Mouse (Mus musculus) cortical plate, adult 2 months (tissue): ENCODE results near the gene Lag3. TPM values are rescaled to one million over a fixed set of nuclear protein-coding genes. Genes with fewer than 3 reads are reported as not detected.

Experiments
- H3K27ac ChIP-seq: fragments of 200-500 bp; 2 replicates; pipeline ENCODE4 v1.5.1; 2012; ENCODE audit warnings: low read length, control low read depth, inconsistent platforms; ENCODE audit not compliant: insufficient read depth
- H3K4me1 ChIP-seq: fragments of 200-500 bp; 2 replicates; pipeline ENCODE4 v1.6.1; 2011; ENCODE audit warnings: low read length; ENCODE audit not compliant: control insufficient read depth, insufficient read depth
- H3K4me3 ChIP-seq: fragments of 200-500 bp; 2 replicates; pipeline ENCODE4 v1.5.1; 2011; ENCODE audit warnings: mild to moderate bottlenecking, low read length, control low read depth; ENCODE audit not compliant: insufficient read depth
- CTCF ChIP-seq: fragments of 200-500 bp; IDR thresholded peaks from 2 replicates; pipeline ENCODE4 v1.5.1; 2011; ENCODE audit warnings: mild to moderate bottlenecking, control low read depth, low read length; ENCODE audit not compliant: insufficient read depth; ENCODE audit errors: extremely low read depth
- POLR2A ChIP-seq: fragments of 200-500 bp; IDR thresholded peaks from 2 replicates; pipeline ENCODE4 v1.6.1; 2011; ENCODE audit warnings: mild to moderate bottlenecking, low read length, control low read depth; ENCODE audit not compliant: insufficient read depth; ENCODE audit errors: extremely low read depth
- polyA plus RNA-seq: library from polyadenylated mRNA; depleted of rRNA; stranded (reverse); fragments of >200 nt; gene quantifications from 2 replicates; pipeline ENCODE4 v1.2.3, GENCODE M21; 2012; rRNA removed

Gene Lag3
- polyA plus RNA-seq = 5.1 and 6.5 TPM in 2 replicates

- TF ChIP-seq CTCF (no peak), POLR2A (no peak)
- Histone ChIP-seq H3K4me3 (no peak within 1 kb of the TSS), H3K4me1 (peaks cover 3% of the 10 kb centered on the region), H3K27ac (no peak within 1 kb of the TSS)
Observed at GRCm38 (mm10) chr6:124911533-124912218, at the start of gene Lag3. Gene Lag3, minus strand, starts transcription at chr6:124911705.

- TF ChIP-seq POLR2A (no peak), CTCF (no peak)
- H3K27ac ChIP-seq = no peak overlapping the region
- H3K4me1 ChIP-seq = peaks cover 3% of the 10 kb centered on the region
- no peak overlapping the region for H3K4me3 ChIP-seq
Observed at GRCm38 (mm10) chr6:124961021-124961420, 49.5 kb upstream of the Lag3 start.

- TF ChIP-seq POLR2A = no peak
- no peak for TF ChIP-seq CTCF
- H3K4me1 ChIP-seq = peaks cover 2% of the 10 kb centered on the region
- H3K27ac ChIP-seq = no peak overlapping the region
- no peak overlapping the region for H3K4me3 ChIP-seq
Observed at GRCm38 (mm10) chr6:124959960-124960359, 48.5 kb upstream of the Lag3 start.

GRCm38 (mm10) chr6:124958127-124958526 is 46.6 kb upstream of the Lag3 start:
- no peak overlapping the region for H3K4me3 ChIP-seq
- H3K27ac ChIP-seq = no peak overlapping the region
- TF ChIP-seq POLR2A (no peak), CTCF (no peak)
- no peaks in the 10 kb centered on the region for H3K4me1 ChIP-seq

- H3K27ac ChIP-seq = no peak overlapping the region
- H3K4me1 ChIP-seq = no peaks in the 10 kb centered on the region
- no peak overlapping the region for H3K4me3 ChIP-seq
- TF ChIP-seq CTCF = no peak
Observed at GRCm38 (mm10) chr6:124955212-124955611, 43.7 kb upstream of the Lag3 start.

GRCm38 (mm10) chr6:124953991-124954715 is 42.6 kb upstream of the Lag3 start:
- no peak for TF ChIP-seq POLR2A
- TF ChIP-seq CTCF = no peak
- Histone ChIP-seq H3K27ac (no peak overlapping the region), H3K4me3 (no peak overlapping the region), H3K4me1 (no peaks in the 10 kb centered on the region)

- TF ChIP-seq POLR2A (no peak), CTCF (no peak)
- H3K27ac ChIP-seq = no peak overlapping the region
- no peaks in the 10 kb centered on the region; the same call in 1 of the 2 replicates for H3K4me1 ChIP-seq
- no peak overlapping the region for H3K4me3 ChIP-seq
Observed at GRCm38 (mm10) chr6:124943526-124943925, 32.0 kb upstream of the Lag3 start.

- no peak overlapping the region for H3K27ac ChIP-seq
- H3K4me3 ChIP-seq = no peak overlapping the region
- no peaks in the 10 kb centered on the region; the same call in 1 of the 2 replicates for H3K4me1 ChIP-seq
- TF ChIP-seq CTCF (no peak), POLR2A (no peak)
Observed at GRCm38 (mm10) chr6:124941679-124942078, 30.2 kb upstream of the Lag3 start.

- Histone ChIP-seq H3K27ac (no peak overlapping the region), H3K4me3 (no peak overlapping the region), H3K4me1 (peaks cover 4% of the 10 kb centered on the region)
- TF ChIP-seq POLR2A (no peak), CTCF (no peak)
Observed at GRCm38 (mm10) chr6:124938554-124938953, 27.0 kb upstream of the Lag3 start.

GRCm38 (mm10) chr6:124937493-124937892 is 26.0 kb upstream of the Lag3 start:
- H3K4me3 ChIP-seq = no peak overlapping the region
- H3K4me1 ChIP-seq = peaks cover 6% of the 10 kb centered on the region
- no peak for TF ChIP-seq CTCF
- no peak overlapping the region for H3K27ac ChIP-seq
